Mouse (Mus musculus) hindbrain, embryonic 14.5 days (tissue): ENCODE measurements around the gene Dact2. TPM values are rescaled to one million over a fixed set of nuclear protein-coding genes. Genes with fewer than 3 reads are reported as not detected.

Experiments
- polyA plus RNA-seq: library from polyadenylated mRNA; unstranded; fragments of >200 nt; fragmentation: Nextera tagmentation; extraction: Ambion mirVana; gene quantifications from 2 replicates; pipeline ENCODE4 v1.2.1, GENCODE M21; 2014

The Dact2 gene
- polyA plus RNA-seq, 1 experiment from 2014 or later: 3.0 TPM

Other genes starting within 250 kb of the Dact2 start
- gene Gm7356, start 200.6 kb downstream of the Dact2 start, polyA plus RNA-seq: not detected in 2 replicates
- not detected in 2 replicates for gene Gm7358, start 144.8 kb downstream of the Dact2 start, polyA plus RNA-seq
- gene Smoc2, start 75.2 kb upstream of the Dact2 start, polyA plus RNA-seq: 3.5 and 5.3 TPM in 2 replicates